Mouse (Mus musculus): ENCODE data around the gene Foxn3. TPM values are rescaled to one million over a fixed set of nuclear protein-coding genes. Genes with fewer than 3 reads are reported as not detected.
A peak's percentile ranks its signal among the peaks of the same experiment; 100 is the strongest.

Gene Foxn3
- polyA plus RNA-seq, 1 experiment from 2014 or later: 110 TPM

GRCm38 (mm10) chr12:99351731-99352130, 211.7 kb downstream of the Foxn3 start:
- 8% methylated on average over 9 of the region's 9 CpGs for WGBS
- Histone ChIP-seq H3K9me3 (no peaks in the 10 kb centered on the region), H3K4me1 (peaks cover 46% of the 10 kb centered on the region), H3K4me2 (peak overlapping the region; percentile 10; the same call in 1 of the 2 replicates), H3K9ac (no peak overlapping the region), H3K27ac (peak overlapping the region; percentile 47), H3K36me3 (no peaks in the 10 kb centered on the region), H3K4me3 (no peak overlapping the region), H3K27me3 (no peaks in the 10 kb centered on the region)
- ATAC-seq (ENCODE audit: insufficient number of reproducible peaks, low FRiP score, low TSS enrichment, low read depth): no peak; the same call in 1 of the 2 replicates

- H3K4me3 ChIP-seq: no peak overlapping the region
- no peak for ATAC-seq (ENCODE audit: insufficient number of reproducible peaks, low FRiP score, low TSS enrichment, low read depth)
- H3K9me3 ChIP-seq: no peaks in the 10 kb centered on the region
- H3K9ac ChIP-seq: no peak overlapping the region
- 64% methylated on average over 9 of the region's 9 CpGs for WGBS
- H3K4me1 ChIP-seq: peaks cover 55% of the 10 kb centered on the region
- no peaks in the 10 kb centered on the region for H3K36me3 ChIP-seq
- H3K4me2 ChIP-seq: no peak overlapping the region
- H3K27ac ChIP-seq: no peak overlapping the region
- H3K27me3 ChIP-seq: no peaks in the 10 kb centered on the region
These were observed 213.8 kb downstream of the Foxn3 start for GRCm38 (mm10) chr12:99349650-99349997.

- Histone ChIP-seq H3K27me3 (no peaks in the 10 kb centered on the region), H3K4me2 (no peak overlapping the region), H3K36me3 (no peaks in the 10 kb centered on the region), H3K4me1 (peaks cover 55% of the 10 kb centered on the region), H3K9me3 (no peaks in the 10 kb centered on the region), H3K27ac (no peak overlapping the region), H3K4me3 (no peak overlapping the region), H3K9ac (no peak overlapping the region)
- 56% methylated on average over 10 of the region's 10 CpGs for WGBS
- no peak for ATAC-seq (ENCODE audit: insufficient number of reproducible peaks, low FRiP score, low TSS enrichment, low read depth)
These were observed 214.3 kb downstream of the Foxn3 start for GRCm38 (mm10) chr12:99348940-99349649.

- no peaks in the 10 kb centered on the region for H3K36me3 ChIP-seq
- H3K4me2 ChIP-seq: no peak overlapping the region
- WGBS: 50% methylated on average over 3 of the region's 3 CpGs
- H3K4me3 ChIP-seq: no peak overlapping the region
- no peak overlapping the region for H3K9ac ChIP-seq
- peaks cover 46% of the 10 kb centered on the region for H3K4me1 ChIP-seq
- no peaks in the 10 kb centered on the region for H3K27me3 ChIP-seq
- H3K27ac ChIP-seq: no peak overlapping the region
- ATAC-seq (ENCODE audit: insufficient number of reproducible peaks, low FRiP score, low TSS enrichment, low read depth): no peak
- no peaks in the 10 kb centered on the region for H3K9me3 ChIP-seq
These were observed 215.9 kb downstream of the Foxn3 start for GRCm38 (mm10) chr12:99347512-99347911.

- peaks cover 46% of the 10 kb centered on the region for H3K4me1 ChIP-seq
- no peak for ATAC-seq (ENCODE audit: insufficient number of reproducible peaks, low FRiP score, low TSS enrichment, low read depth)
- no peaks in the 10 kb centered on the region for H3K36me3 ChIP-seq
These were observed 216.4 kb downstream of the Foxn3 start for GRCm38 (mm10) chr12:99346982-99347381.

GRCm38 (mm10) chr12:99345323-99345722, 218.1 kb downstream of the Foxn3 start:
- no peaks in the 10 kb centered on the region for H3K9me3 ChIP-seq
- no peak overlapping the region for H3K4me3 ChIP-seq
- no peak for ATAC-seq (ENCODE audit: insufficient number of reproducible peaks, low FRiP score, low TSS enrichment, low read depth)
- no peak overlapping the region for H3K4me2 ChIP-seq
- no peak overlapping the region for H3K9ac ChIP-seq
- no peaks in the 10 kb centered on the region for H3K27me3 ChIP-seq
- WGBS: 40% methylated on average over 4 of the region's 4 CpGs
- peaks cover 48% of the 10 kb centered on the region for H3K4me1 ChIP-seq
- no peak overlapping the region for H3K27ac ChIP-seq
- peaks cover 5% of the 10 kb centered on the region for H3K36me3 ChIP-seq

More at GRCm38 (mm10) chr12:99346982-99347381, 216.4 kb downstream of the Foxn3 start:
- no peak overlapping the region for H3K4me3 ChIP-seq
- no peak overlapping the region for H3K4me2 ChIP-seq
- WGBS: 69% methylated on average over 3 of the region's 3 CpGs
- no peaks in the 10 kb centered on the region for H3K27me3 ChIP-seq
- H3K9me3 ChIP-seq: no peaks in the 10 kb centered on the region
- no peak overlapping the region for H3K27ac ChIP-seq
- no peak overlapping the region for H3K9ac ChIP-seq

- no peak overlapping the region for H3K27ac ChIP-seq
- H3K4me3 ChIP-seq: no peak overlapping the region
- H3K9me3 ChIP-seq: no peaks in the 10 kb centered on the region
- WGBS: 88% methylated on average over 2 of the region's 2 CpGs
- no peak overlapping the region for H3K4me2 ChIP-seq
- H3K27me3 ChIP-seq: no peaks in the 10 kb centered on the region
- no peak for ATAC-seq (ENCODE audit: insufficient number of reproducible peaks, low FRiP score, low TSS enrichment, low read depth)
- no peak overlapping the region for H3K9ac ChIP-seq
- peaks cover 49% of the 10 kb centered on the region for H3K4me1 ChIP-seq
- peaks cover 8% of the 10 kb centered on the region for H3K36me3 ChIP-seq
These were observed 220.0 kb downstream of the Foxn3 start for GRCm38 (mm10) chr12:99343378-99343777.

- no peak overlapping the region for H3K9ac ChIP-seq
- no peak overlapping the region for H3K4me2 ChIP-seq
- H3K4me1 ChIP-seq: peaks cover 45% of the 10 kb centered on the region
- no peak for ATAC-seq (ENCODE audit: insufficient number of reproducible peaks, low FRiP score, low TSS enrichment, low read depth)
- H3K36me3 ChIP-seq: peaks cover 8% of the 10 kb centered on the region
- no peak overlapping the region for H3K27ac ChIP-seq
- H3K27me3 ChIP-seq: no peaks in the 10 kb centered on the region
- H3K9me3 ChIP-seq: no peaks in the 10 kb centered on the region
- 26% methylated on average over 3 of the region's 3 CpGs for WGBS
- H3K4me3 ChIP-seq: no peak overlapping the region
These were observed 221.2 kb downstream of the Foxn3 start for GRCm38 (mm10) chr12:99342160-99342559.

GRCm38 (mm10) chr12:99341751-99342150, 221.6 kb downstream of the Foxn3 start:
- Histone ChIP-seq H3K4me3 (no peak overlapping the region), H3K4me1 (peaks cover 49% of the 10 kb centered on the region), H3K36me3 (peaks cover 8% of the 10 kb centered on the region), H3K27ac (no peak overlapping the region), H3K9ac (no peak overlapping the region), H3K27me3 (no peaks in the 10 kb centered on the region), H3K4me2 (no peak overlapping the region), H3K9me3 (no peaks in the 10 kb centered on the region)
- no peak for ATAC-seq (ENCODE audit: insufficient number of reproducible peaks, low FRiP score, low TSS enrichment, low read depth)
- WGBS: 30% methylated on average over 7 of the region's 7 CpGs

GRCm38 (mm10) chr12:99340418-99341182, 222.8 kb downstream of the Foxn3 start:
- H3K4me3 ChIP-seq: no peak overlapping the region
- H3K27ac ChIP-seq: no peak overlapping the region
- H3K36me3 ChIP-seq: peaks cover 8% of the 10 kb centered on the region
- H3K4me1 ChIP-seq: peaks cover 58% of the 10 kb centered on the region
- no peaks in the 10 kb centered on the region for H3K9me3 ChIP-seq
- no peak overlapping the region for H3K4me2 ChIP-seq
- ATAC-seq (ENCODE audit: insufficient number of reproducible peaks, low FRiP score, low TSS enrichment, low read depth): no peak
- H3K9ac ChIP-seq: no peak overlapping the region
- WGBS: 80% methylated on average over 13 of the region's 13 CpGs
- no peaks in the 10 kb centered on the region for H3K27me3 ChIP-seq

GRCm38 (mm10) chr12:99339640-99340325, 223.6 kb downstream of the Foxn3 start:
- Histone ChIP-seq H3K4me3 (no peak overlapping the region), H3K27ac (no peak overlapping the region), H3K9ac (no peak overlapping the region), H3K4me1 (peaks cover 58% of the 10 kb centered on the region), H3K4me2 (no peak overlapping the region), H3K9me3 (no peaks in the 10 kb centered on the region), H3K27me3 (no peaks in the 10 kb centered on the region), H3K36me3 (peaks cover 8% of the 10 kb centered on the region)
- no peak for ATAC-seq (ENCODE audit: insufficient number of reproducible peaks, low FRiP score, low TSS enrichment, low read depth)
- 72% methylated on average over 11 of the region's 11 CpGs for whole genome bisulfite sequencing

GRCm38 (mm10) chr12:99338754-99339153, 224.6 kb downstream of the Foxn3 start:
- Histone ChIP-seq H3K9me3 (no peaks in the 10 kb centered on the region), H3K27me3 (no peaks in the 10 kb centered on the region), H3K9ac (no peak overlapping the region), H3K36me3 (peaks cover 8% of the 10 kb centered on the region), H3K27ac (no peak overlapping the region), H3K4me1 (peaks cover 65% of the 10 kb centered on the region), H3K4me3 (no peak overlapping the region), H3K4me2 (no peak overlapping the region)
- 56% methylated on average over 2 of the region's 2 CpGs for WGBS
- ATAC-seq (ENCODE audit: insufficient number of reproducible peaks, low FRiP score, low TSS enrichment, low read depth): no peak

Data from limb, embryonic 15.5 days (tissue).